In the genomic region with DNA sequence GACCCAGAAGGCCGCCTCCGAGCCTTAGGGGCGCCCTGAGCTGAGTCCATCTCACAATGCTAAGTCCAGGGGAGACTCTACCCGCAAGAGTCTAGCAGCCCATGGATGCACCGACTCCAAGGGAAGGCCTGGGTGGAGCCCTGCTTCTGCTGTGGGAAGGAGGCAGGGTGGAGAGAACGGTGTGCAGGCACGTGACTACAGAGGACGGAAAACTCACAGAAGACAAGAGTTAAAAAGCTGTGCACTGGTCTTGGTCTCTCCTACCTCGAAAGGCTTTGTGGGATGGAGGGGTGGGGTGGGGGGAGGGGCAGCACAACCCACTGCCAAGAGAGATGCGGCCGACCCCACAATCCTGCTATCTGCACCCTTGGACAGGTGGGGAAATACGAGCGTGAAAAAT, we compare ENCODE assay signal across 26 mouse cellular contexts.
"Had no signal": no experiment of that assay in that cellular context is flagged by ENCODE, and none has a peak within 500 bp of the region (broad histone marks: within the 10 kb centered on the region; RNA-seq: fewer than 3 reads in every experiment).

No protein-coding gene starts in this region.

- H3K9me3 ChIP-seq: heart, embryonic 13.5 days; heart, embryonic 15.5 days; hindbrain, embryonic 13.5 days; hindbrain, embryonic 15.5 days; kidney, embryonic 15.5 days had no signal

- H3K4me1 ChIP-seq: hindbrain, embryonic 13.5 days; hindbrain, embryonic 15.5 days had no signal

- ATAC-seq: hindbrain, postnatal 0 days; intestine, embryonic 16.5 days had no signal

- DNase-seq: gastrocnemius, adult 2 months; gastrocnemius, postnatal 10 days; gastrocnemius, postnatal 25 days; heart, adult 18-20 months; heart, postnatal 14 days; heart, postnatal 36 days; kidney, adult 11 months; kidney, adult 2 months; kidney, adult 9 months; kidney, postnatal 14 days; kidney, postnatal 36 days; layer of hippocampus, adult 9-11 months; layer of hippocampus, postnatal 36 days; liver; lung, adult 18-20 months had no signal

- H3K27ac ChIP-seq: gastrocnemius, adult 2 months; heart, embryonic 13.5 days; heart, embryonic 15.5 days; hindbrain, embryonic 13.5 days; hindbrain, embryonic 15.5 days; hindbrain, postnatal 0 days; kidney, embryonic 15.5 days; kidney, postnatal 0 days; liver, embryonic 14.5 days had no signal

- H3K9ac ChIP-seq: heart, embryonic 13.5 days; heart, embryonic 15.5 days; hindbrain, embryonic 13.5 days; hindbrain, embryonic 15.5 days; kidney, embryonic 15.5 days; liver, embryonic 14.5 days had no signal

- H3K4me2 ChIP-seq: heart, embryonic 11.5 days; heart, embryonic 13.5 days; heart, embryonic 15.5 days; hindbrain, embryonic 13.5 days; hindbrain, embryonic 15.5 days; kidney, embryonic 15.5 days; liver, embryonic 11.5 days had no signal

- H3K27me3 ChIP-seq: heart, embryonic 13.5 days; heart, embryonic 15.5 days; hindbrain, embryonic 13.5 days; hindbrain, embryonic 15.5 days; kidney, embryonic 15.5 days had no signal

- H3K4me3 ChIP-seq: gastrocnemius, adult 2 months; heart, embryonic 13.5 days; heart, embryonic 15.5 days; hindbrain, embryonic 13.5 days; hindbrain, embryonic 15.5 days; kidney, embryonic 15.5 days had no signal
